Mouse (Mus musculus): ENCODE results near the gene Gpd1l. TPM values are rescaled to one million over a fixed set of nuclear protein-coding genes. Genes with fewer than 3 reads are reported as not detected.

Gene Gpd1l
- polyA plus RNA-seq, 1 experiment from 2014 or later, result 15.2 TPM

- Histone ChIP-seq H3K4me2 (replicated peaks; ENCODE audit: low read depth, low read length) (no peak overlapping the region), H3K27me3 (ENCODE audit: control insufficient read depth, insufficient read depth, low read length) (no peaks in the 10 kb centered on the region), H3K4me1 (ENCODE audit: control insufficient read depth, insufficient read depth, low read length) (0 out of 2 replicates have a peak, but pooled peaks cover 3% of the 10 kb centered on the region), H3K27ac (ENCODE audit: low read depth, low read length) (no peak overlapping the region), H3K36me3 (ENCODE audit: control insufficient read depth, insufficient read depth, low read length) (no peaks in the 10 kb centered on the region), H3K9me3 (ENCODE audit: control insufficient read depth, low read length) (peaks cover 5% of the 10 kb centered on the region; the same call in 1 of the 2 replicates), H3K9ac (ENCODE audit: low read depth, low read length) (no peak overlapping the region), H3K4me3 (ENCODE audit: low read length) (no peak overlapping the region)
- no peak for ATAC-seq (ENCODE audit: low FRiP score, low TSS enrichment)
- 52% methylated on average over 8 of the region's 8 CpGs for WGBS
These were observed 47.7 kb downstream of the Gpd1l start for GRCm38 (mm10) chr9:114885991-114886662.

- Histone ChIP-seq H3K9ac (ENCODE audit: low read depth, low read length) (no peak overlapping the region), H3K27ac (ENCODE audit: low read depth, low read length) (no peak overlapping the region), H3K9me3 (ENCODE audit: control insufficient read depth, low read length) (peaks cover 5% of the 10 kb centered on the region; the same call in 1 of the 2 replicates), H3K4me2 (replicated peaks; ENCODE audit: low read depth, low read length) (no peak overlapping the region), H3K36me3 (ENCODE audit: control insufficient read depth, insufficient read depth, low read length) (no peaks in the 10 kb centered on the region), H3K4me3 (ENCODE audit: low read length) (no peak overlapping the region), H3K4me1 (ENCODE audit: control insufficient read depth, insufficient read depth, low read length) (no peaks in the 10 kb centered on the region), H3K27me3 (ENCODE audit: control insufficient read depth, insufficient read depth, low read length) (no peaks in the 10 kb centered on the region)
- 85% methylated on average over 4 of the region's 4 CpGs for WGBS
- no peak for ATAC-seq (ENCODE audit: low FRiP score, low TSS enrichment)
These were observed 48.2 kb downstream of the Gpd1l start for GRCm38 (mm10) chr9:114885564-114885963.

- Histone ChIP-seq H3K27ac (ENCODE audit: low read depth, low read length) (no peak overlapping the region), H3K4me2 (replicated peaks; ENCODE audit: low read depth, low read length) (no peak overlapping the region), H3K36me3 (ENCODE audit: control insufficient read depth, insufficient read depth, low read length) (no peaks in the 10 kb centered on the region), H3K4me1 (ENCODE audit: control insufficient read depth, insufficient read depth, low read length) (no peaks in the 10 kb centered on the region), H3K27me3 (ENCODE audit: control insufficient read depth, insufficient read depth, low read length) (no peaks in the 10 kb centered on the region), H3K9me3 (ENCODE audit: control insufficient read depth, low read length) (0 out of 2 replicates have a peak, but pooled peaks cover 3% of the 10 kb centered on the region), H3K9ac (ENCODE audit: low read depth, low read length) (no peak overlapping the region), H3K4me3 (ENCODE audit: low read length) (no peak overlapping the region)
- no peak for ATAC-seq (ENCODE audit: low FRiP score, low TSS enrichment)
- WGBS, result 64% methylated on average over 2 of the region's 2 CpGs
These were observed 51.8 kb downstream of the Gpd1l start for GRCm38 (mm10) chr9:114881977-114882376.

- Histone ChIP-seq H3K9ac (ENCODE audit: low read depth, low read length) (no peak overlapping the region), H3K4me3 (ENCODE audit: low read length) (no peak overlapping the region), H3K9me3 (ENCODE audit: control insufficient read depth, low read length) (no peaks in the 10 kb centered on the region), H3K36me3 (ENCODE audit: control insufficient read depth, insufficient read depth, low read length) (no peaks in the 10 kb centered on the region), H3K27ac (ENCODE audit: low read depth, low read length) (no peak overlapping the region), H3K4me1 (ENCODE audit: control insufficient read depth, insufficient read depth, low read length) (no peaks in the 10 kb centered on the region; the same call in 1 of the 2 replicates), H3K27me3 (ENCODE audit: control insufficient read depth, insufficient read depth, low read length) (no peaks in the 10 kb centered on the region), H3K4me2 (replicated peaks; ENCODE audit: low read depth, low read length) (no peak overlapping the region)
- ATAC-seq (ENCODE audit: low FRiP score, low TSS enrichment), result no peak
- 39% methylated on average over 11 of the region's 11 CpGs for WGBS
These were observed 78.5 kb downstream of the Gpd1l start for GRCm38 (mm10) chr9:114855327-114855726.

- no peak for ATAC-seq (ENCODE audit: low FRiP score, low TSS enrichment)
- Histone ChIP-seq H3K27me3 (ENCODE audit: control insufficient read depth, insufficient read depth, low read length) (no peaks in the 10 kb centered on the region), H3K9me3 (ENCODE audit: control insufficient read depth, low read length) (no peaks in the 10 kb centered on the region), H3K4me1 (ENCODE audit: control insufficient read depth, insufficient read depth, low read length) (no peaks in the 10 kb centered on the region; the same call in 1 of the 2 replicates), H3K4me3 (ENCODE audit: low read length) (no peak overlapping the region), H3K9ac (ENCODE audit: low read depth, low read length) (no peak overlapping the region), H3K27ac (ENCODE audit: low read depth, low read length) (no peak overlapping the region), H3K36me3 (ENCODE audit: control insufficient read depth, insufficient read depth, low read length) (no peaks in the 10 kb centered on the region), H3K4me2 (replicated peaks; ENCODE audit: low read depth, low read length) (no peak overlapping the region)
- 77% methylated on average over 9 of the region's 9 CpGs for WGBS
These were observed 79.1 kb downstream of the Gpd1l start for GRCm38 (mm10) chr9:114854686-114855085.

GRCm38 (mm10) chr9:114853336-114853735, 80.5 kb downstream of the Gpd1l start:
- Histone ChIP-seq H3K9me3 (ENCODE audit: control insufficient read depth, low read length) (no peaks in the 10 kb centered on the region), H3K27ac (ENCODE audit: low read depth, low read length) (no peak overlapping the region), H3K9ac (ENCODE audit: low read depth, low read length) (no peak overlapping the region), H3K27me3 (ENCODE audit: control insufficient read depth, insufficient read depth, low read length) (no peaks in the 10 kb centered on the region), H3K4me2 (replicated peaks; ENCODE audit: low read depth, low read length) (no peak overlapping the region), H3K36me3 (ENCODE audit: control insufficient read depth, insufficient read depth, low read length) (no peaks in the 10 kb centered on the region), H3K4me3 (ENCODE audit: low read length) (no peak overlapping the region), H3K4me1 (ENCODE audit: control insufficient read depth, insufficient read depth, low read length) (no peaks in the 10 kb centered on the region; the same call in 1 of the 2 replicates)
- WGBS, result 85% methylated on average over 15 of the region's 15 CpGs
- ATAC-seq (ENCODE audit: low FRiP score, low TSS enrichment), result no peak

- no peak for ATAC-seq (ENCODE audit: low FRiP score, low TSS enrichment)
These were observed 82.2 kb downstream of the Gpd1l start for GRCm38 (mm10) chr9:114851419-114852190.

More at GRCm38 (mm10) chr9:114851419-114852190, 82.2 kb downstream of the Gpd1l start:
- no peak overlapping the region for H3K4me3 ChIP-seq (ENCODE audit: low read length)
- no peak overlapping the region for H3K27ac ChIP-seq (ENCODE audit: low read depth, low read length)
- no peaks in the 10 kb centered on the region; the same call in 1 of the 2 replicates for H3K4me1 ChIP-seq (ENCODE audit: control insufficient read depth, insufficient read depth, low read length)
- no peak overlapping the region for H3K4me2 ChIP-seq (replicated peaks; ENCODE audit: low read depth, low read length)
- no peaks in the 10 kb centered on the region for H3K36me3 ChIP-seq (ENCODE audit: control insufficient read depth, insufficient read depth, low read length)
- no peaks in the 10 kb centered on the region for H3K9me3 ChIP-seq (ENCODE audit: control insufficient read depth, low read length)
- 64% methylated on average over 8 of the region's 8 CpGs for WGBS
- H3K9ac ChIP-seq (ENCODE audit: low read depth, low read length), result no peak overlapping the region
- H3K27me3 ChIP-seq (ENCODE audit: control insufficient read depth, insufficient read depth, low read length), result no peaks in the 10 kb centered on the region

All from kidney, embryonic 14.5 days (tissue).